Mouse (Mus musculus) frontal cortex, postnatal 25 days (tissue): ENCODE measurements around the gene Cdkn2b.

Experiments used
- DNase-seq, 2 experiments: peaks; one replicate each; pipeline ENCODE4 v3.0.0; 2022; ENCODE audit warnings: low spot score in 2 of 2

The Cdkn2b gene

DNA sequence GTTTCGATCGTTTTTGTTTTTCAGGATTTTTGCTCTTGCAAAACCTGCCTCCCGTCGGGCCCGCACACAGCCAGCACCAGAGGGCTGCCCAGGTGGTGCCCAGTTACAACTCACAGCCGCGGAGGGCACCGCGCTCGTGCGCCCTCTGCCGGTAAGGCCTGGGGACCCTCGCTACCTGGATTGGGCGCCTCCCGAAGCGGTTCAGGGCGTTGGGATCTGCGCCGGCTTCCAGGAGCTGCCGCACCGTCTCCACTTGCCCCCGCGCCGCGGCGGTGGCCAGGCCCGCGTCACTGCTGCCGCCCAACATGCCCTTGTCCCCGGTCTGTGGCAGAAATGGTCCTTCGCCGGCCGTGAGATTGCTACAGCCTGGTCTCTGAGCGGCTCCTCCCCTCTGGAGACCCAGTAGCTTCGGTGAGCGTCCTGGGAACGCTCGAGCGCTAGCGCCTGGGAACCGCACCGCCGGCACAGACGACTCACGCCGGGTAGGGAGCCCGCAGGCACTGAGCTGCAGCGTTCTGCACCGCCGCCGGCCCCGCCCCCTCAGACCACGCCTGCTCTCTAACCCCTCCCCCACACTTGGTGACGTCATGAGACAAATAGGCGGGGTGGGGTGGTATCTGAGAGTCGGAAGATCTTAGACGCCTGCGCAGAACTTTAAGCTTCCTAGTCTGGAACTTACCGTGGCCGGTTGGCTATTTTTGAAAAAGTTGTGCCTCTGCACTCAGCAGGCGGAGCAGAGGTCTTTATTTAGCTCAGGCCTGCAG is at the start of gene Cdkn2b:
Gene Cdkn2b (minus strand): TSS at position 549 of the 764 bp plus-strand sequence.
- DNase-seq = peak; percentile 45 to 60

DNA sequence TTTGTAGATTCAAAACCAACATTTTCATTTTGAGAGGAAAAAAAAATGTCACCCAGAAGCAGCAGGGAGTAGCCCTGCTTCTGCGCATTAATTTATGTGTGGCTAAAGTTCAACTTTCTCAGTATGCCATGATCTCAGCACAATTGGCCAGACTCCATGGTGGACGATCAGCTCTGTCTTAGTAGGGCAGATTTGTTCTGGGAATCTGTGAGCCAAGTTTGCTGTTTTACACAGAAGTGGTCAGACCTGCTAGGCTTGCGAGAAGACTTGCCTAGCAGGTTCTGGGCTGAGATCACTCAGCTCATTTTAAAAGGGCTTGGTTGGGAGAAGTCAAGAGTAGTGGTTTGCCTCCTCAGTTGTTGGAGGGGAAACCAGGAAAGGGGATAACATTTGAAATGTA is 49.5 kb upstream of the Cdkn2b start:
- DNase-seq = no peak

DNA sequence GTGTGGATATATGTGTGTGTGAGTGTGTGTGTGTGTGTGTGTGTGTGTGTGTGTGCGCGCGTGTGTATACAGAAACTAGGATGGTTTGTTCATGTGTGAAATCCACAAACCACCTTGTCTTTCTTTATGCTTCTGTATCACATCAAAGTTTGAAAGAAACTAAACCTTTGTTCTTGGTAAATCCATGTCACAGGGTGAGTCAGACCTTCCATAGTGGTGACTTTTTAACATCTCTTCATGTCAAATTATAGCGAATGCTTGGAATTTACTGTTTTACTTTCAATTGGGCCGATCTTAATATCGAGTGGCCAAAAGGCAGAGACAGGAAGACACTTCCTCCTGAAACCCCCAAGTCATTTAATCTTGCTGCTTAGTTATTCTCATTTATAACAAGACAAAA is 48.7 kb upstream of the Cdkn2b start:
- no peak for DNase-seq

DNA sequence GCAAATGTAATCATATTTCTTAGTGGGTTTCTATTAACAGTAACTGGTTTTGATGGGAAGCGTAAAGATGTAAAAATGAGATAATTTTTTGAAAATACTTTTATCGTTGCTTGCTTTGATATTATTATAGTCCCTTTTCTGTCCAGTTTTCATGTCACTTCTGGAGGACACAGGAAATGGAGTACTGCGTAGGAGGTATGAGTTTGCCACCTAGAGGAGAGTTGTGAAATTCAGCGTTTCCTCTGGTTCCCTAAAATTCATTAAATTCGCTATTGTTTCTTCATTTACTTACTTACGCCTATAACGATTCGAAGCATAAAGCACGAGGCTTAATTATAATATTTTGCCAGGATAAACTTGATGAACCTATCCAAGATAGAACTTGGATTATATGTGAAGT is 43.1 kb upstream of the Cdkn2b start:
- DNase-seq = no peak

DNA sequence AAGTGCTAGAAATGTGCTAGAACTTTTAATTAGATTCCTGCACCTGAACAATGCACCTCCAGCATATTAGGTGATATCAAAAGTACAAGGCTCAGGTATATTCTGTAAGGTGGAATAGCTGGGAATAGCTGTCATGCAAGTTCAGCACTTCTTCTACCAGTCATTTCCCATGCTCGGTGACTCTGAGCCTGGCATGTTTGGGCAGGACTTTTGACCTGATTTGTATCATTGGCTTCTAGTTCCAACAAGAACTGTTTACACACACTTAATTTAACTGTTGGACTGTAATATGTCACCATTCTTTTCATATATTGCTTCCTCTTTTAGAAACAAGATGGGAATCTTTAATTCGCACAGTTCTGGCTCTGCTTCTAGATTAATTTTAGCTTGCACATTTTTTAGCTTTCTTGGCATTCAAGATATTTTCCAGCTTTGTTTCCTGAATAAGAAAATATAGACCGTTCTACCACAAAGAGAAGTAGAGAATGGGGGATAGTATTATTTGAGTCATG is 42.3 kb upstream of the Cdkn2b start:
- no peak for DNase-seq

DNA sequence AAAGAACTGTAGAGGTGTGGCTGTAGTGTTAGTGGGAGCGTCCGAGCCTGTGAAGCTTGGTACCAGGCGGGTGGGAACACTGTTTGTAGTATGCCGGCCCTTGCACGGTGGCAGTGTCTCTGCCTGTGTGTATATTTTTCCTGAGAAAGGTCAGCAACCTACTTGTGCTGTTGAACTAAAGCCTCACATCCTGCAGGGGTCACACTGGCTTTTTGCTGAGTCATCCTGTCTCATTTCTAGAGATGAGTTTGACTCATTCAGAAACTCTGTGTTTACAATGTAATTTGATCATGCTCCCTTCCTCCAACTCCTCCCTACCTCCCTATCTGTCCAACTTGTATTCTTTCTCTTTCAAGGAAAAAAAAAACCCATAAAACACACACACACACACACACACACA is 40.6 kb upstream of the Cdkn2b start:
- DNase-seq = no peak

DNA sequence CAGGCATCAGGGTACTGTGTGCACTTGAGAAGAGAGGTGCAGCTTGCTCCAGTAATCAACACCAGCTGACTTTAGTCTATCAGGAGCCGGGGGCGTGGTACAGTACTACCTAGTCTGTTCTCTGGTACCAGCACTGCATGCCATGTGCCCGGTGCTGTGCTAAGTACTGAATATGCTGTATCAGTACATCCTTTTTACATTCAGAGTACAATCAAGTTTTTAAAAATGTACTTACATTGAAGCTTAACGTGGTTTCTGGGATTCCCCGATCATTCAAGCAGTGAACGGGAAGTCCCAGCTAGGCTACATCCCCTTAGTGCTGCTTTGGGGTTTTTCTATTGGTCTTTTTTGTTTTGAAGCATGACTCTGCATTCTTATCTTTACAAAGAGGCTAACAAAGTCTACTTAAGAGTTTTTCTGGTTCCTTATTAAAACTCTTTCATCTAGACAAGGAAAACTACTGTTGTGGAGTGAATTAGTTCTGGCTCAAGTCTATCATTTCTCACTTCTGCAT is 40.2 kb upstream of the Cdkn2b start:
- no peak for DNase-seq

DNA sequence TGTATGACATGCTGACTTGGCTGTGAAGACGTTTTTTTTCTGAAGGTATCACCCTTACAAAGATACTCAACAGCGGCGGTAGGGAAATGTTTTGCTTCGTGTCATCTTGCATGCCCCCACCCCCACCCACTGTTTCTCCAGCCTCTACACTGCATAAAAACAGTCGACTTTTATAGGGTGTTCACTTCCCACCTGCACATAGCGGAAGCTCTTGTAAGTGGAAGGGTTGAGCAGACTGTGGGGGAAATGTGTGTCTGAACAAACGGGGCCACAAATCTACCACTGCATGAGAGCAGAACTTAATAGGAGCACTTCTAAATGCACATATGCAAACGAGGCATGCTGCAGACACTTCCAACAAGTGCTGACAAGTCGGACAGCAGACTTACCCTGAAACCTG is 39.6 kb upstream of the Cdkn2b start:
- DNase-seq = no peak

DNA sequence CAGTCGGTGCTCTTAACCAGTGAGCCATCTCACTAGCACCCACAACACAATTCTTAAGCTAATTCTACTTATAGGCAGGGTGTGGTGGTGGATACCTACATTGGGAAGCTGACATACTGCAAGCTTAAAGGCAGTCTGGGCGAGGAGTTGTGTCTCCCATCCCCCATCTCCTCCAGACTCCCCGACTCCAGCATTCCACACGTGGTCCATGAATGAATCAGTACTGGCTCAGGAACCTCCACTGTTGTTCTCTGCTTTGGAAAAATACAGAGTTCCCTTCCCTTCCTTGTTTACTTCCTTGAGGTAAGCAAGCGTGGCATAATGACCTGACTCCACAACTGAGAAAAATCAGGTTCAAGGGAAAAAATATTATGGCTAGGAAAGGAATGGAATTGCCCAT is 38.0 kb upstream of the Cdkn2b start:
- DNase-seq = no peak

DNA sequence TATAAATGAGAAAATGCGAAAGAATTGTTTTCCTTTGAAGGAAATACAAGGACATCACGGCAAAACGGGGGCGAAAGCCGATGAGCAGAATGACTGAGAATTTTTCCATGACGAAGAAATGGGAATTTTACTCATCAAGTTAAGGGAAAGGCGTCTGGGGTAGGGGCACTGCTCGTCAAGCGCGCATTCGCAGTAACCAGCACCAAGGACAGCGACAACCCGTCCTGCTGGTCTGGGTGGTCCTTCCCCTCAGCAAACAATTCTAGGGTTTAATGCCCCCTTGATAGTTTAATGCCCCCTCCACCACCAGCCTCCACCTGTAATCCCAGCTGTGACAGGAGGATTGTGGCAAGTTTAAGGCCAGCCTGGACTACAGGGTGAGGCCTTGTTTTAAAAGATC is 2.6 kb upstream of the Cdkn2b start:
- DNase-seq = no peak

DNA sequence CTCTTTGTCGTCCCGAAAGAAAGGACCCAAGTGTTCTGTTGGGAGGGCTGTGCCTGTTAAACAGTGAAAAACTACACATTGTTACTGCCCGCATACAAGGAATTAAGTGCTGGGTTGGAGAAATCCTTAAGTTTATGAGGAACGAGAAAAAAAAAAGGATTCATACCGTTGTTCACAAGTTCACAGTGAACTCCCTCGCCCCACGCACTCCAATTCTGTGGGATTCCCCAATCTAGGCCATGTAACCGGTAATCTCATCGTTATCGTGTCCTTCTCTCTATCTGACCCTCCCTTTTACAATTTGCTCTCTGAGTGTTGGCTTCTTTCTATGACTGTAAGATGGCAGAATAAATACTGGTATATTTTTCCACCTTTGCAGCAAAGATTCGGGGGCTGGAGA is 843 bp downstream of the Cdkn2b start:
- no peak for DNase-seq

DNA sequence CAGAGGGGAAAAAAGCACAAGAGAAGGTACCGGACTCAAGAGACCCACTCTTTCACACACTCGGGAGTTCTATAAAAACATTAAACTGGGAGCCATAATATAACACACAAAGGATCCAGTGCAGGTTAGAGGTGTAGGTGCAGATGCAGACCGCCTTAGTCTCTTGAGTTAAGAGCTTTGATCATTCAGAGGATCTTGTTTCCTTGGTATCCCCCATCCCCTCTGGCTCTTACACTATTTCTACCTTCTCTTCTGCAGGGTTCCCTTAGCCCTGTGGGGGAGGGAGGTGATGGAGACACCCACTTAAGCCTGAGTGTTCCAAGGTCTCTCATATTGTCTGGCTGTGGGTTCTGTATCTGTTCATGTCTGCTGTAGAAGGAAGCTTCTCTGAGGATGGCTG is 2.8 kb downstream of the Cdkn2b start:
- DNase-seq = no peak

DNA sequence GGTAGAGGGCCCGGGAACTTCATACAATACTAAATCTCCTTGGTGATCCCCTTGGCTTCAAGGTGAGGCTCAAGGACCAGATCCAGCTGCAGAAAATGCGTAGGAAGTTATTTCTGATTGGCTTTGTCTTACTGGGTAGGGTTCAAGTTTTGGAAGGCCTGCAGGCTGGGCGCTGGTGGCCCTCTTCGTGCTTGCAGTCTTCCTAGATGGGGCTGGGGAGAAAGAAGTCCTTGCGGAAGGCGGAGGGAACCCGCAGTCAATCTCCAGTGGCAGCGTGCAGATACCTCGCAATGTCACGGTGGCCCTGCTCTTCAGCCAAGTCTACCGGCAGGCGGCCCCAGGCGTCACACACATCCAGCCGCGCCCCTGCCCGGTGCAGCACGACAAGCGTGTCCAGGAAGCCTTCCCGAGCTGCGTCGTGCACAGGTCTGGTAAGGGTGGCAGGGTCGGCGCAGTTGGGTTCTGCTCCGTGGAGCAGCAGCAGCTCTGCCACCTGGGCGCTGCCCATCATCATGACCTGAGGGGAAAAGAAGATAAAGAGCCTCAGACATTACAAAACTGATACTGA is 4.0 kb downstream of the Cdkn2b start:
- DNase-seq = no peak

DNA sequence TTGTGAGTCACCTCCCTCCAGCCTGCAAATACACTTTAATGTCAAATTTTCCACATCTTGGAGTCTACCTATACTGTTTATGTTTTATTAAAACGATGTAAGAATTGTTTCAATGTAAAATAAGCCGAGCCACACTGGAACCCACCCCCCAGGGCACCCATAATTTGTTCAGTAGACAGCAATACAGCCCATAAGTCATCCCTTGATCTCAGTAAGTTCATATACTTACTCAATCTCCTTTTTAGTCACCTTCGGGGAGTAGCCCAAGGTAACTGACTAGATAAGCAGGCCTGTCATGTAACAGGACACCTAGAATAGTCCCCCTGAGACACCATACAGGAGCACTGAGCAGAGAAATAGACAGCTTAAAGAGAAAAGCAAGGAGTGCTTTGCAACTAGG is 5.1 kb downstream of the Cdkn2b start:
- DNase-seq = no peak

DNA sequence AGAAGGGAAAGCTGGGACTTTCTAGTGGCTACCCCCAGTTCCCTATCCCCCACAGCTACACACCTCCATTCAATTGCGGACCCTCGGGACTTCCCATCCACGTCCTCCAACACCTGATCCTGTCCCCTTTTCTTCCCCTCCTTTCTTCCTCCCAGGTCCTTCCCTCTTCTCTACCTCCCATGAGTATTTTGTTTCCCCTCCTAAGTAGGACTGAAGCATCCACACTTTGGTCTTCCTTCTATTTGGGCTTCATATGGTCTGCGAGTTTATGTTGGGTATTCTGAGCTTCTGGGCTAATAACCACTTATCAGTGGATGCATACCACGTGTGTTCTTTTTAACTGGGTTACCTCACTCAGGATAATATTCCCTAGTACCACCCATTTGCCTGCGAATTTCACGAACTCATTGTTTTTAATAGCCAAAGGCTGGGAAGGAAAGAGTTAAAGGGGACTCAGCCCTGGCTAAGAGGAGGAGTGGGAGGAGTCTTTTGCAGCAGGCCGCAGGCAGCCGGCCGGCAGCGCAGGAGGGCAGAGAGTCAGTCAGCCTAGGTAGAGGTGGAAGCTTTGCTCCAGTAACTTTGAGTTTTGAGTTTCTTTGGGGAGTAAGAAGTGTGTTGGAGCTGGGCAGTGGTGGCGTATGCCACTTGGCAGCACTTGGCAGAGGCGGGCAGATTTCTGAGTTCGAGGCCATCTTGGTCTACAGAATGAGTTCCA is 7.4 kb downstream of the Cdkn2b start:
- DNase-seq = no peak

DNA sequence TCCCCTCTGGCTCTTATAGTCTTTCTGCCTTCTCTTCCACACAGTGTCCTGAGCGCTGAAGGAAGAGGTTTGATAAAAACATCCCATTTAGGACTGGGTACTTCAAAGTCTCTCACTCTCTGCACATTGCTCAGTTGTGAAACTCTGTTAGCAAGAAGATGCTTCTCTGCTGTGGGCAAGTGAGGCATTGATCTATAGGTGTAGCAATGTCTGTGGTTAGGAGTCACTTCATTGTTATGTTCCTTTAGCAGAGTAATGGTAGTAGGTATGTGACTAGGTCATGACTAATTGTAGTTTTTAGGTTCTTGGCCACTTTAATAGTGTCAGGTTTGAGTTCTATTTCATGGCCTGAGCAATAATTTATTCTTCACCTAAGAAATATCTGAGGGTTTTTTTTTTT is 8.7 kb downstream of the Cdkn2b start:
- no peak for DNase-seq

DNA sequence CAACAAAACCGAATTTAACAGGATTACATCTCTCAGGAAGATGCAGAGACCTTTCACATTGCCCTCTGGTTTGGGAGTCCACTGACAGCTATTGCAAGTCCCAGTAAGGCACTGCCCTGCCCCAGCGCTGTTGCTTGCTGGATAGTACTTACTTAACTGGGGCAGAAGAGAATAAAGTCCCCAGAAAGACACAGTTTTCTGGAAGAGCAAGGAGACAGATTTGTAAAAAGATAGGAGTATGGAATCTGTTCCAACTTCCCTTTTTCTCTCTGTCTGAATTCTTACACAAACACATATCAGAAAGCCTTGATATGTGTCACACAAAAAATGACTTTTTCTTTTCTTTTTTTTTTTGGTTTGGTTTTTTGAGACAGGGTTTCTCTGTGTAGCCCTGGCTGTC is 11.1 kb downstream of the Cdkn2b start:
- DNase-seq = no peak

DNA sequence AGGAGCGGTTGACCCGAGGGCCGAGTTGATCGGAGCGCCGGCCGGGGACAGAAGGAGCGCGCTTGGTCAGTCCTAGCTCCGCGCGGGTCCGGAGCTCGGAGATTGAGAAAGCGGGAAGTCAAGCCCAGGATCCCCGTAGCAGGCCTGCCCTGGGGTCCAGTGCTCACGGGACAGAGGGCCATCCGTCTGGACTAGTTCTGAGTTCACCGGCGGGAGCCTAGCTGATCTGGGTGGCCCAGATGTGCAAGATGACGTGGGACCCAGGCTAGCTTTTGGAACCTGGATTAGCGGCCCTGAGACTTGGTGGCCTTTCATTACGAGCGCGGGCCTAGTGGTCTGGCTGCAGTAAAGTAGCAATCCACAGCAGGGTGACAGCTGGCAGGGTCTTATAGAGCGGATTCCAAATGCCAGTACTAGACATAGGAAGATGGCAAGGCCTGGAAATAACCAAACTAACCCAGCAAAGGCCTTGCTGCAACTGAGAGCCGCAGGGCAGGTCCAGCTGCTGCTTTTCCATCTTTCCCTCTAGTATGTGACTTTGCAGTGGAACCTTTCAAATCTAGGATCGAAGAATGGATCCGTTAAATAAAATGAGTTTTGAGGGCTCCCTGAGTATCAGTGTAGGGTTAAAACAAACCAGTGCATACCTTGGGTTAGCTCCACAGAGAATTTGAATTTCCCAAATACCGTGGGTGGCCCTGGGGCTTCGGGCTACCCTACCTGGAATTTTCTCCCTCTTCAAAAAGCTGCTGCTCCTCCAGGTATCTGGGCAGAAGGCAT is 15.2 kb downstream of the Cdkn2b start:
- DNase-seq = no peak

DNA sequence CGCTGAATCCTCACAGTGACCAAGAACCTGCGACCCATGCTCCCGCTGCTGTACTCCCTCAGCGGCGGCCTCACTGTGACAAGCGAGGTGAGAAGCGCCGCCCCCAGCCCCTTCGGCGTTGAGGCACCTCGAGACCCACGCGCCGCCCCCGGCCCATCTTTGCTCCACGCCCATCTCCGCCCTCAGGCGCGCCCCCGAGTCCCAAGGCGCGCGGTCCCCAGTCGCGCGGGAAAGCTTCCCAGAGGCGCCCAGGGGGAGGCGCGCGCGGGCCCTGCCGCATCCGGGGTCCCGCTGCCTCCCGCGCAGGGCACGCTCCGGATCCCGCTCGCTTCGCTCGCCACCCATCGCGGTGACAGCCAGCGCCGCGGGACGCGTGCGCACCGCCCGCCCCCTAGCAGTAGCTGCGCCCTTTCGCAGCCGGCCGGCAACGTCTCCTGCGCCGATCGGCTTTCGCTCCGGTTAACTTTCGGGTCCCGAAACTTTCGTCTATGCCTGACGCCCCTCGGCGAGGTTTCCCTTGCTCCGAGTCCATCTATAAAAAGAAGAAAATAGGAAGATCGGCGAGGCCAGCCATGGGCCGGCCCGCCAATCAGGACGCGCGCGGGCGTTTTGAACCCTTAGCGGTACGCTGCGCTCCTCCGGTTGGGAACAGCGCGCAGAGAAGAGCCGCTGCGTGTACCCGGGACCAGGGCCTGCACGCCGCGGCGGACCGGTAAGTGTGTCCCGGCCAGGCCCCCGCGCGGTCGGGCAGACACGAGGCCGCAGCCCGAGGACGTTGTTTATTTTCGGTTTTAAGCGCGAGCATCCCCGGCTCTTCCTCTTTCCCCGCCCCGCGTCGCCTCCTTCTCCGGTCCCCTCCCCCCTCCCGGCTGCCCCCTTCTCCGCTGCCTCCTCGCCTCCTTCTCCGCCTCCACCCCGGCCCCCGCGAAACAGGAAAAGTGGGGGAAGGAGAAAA is 16.1 kb downstream of the Cdkn2b start, which contains the start of gene Cdkn2a:
Gene Cdkn2a (minus strand): TSS at position 168 of the 955 bp plus-strand sequence.
- no peak for DNase-seq

DNA sequence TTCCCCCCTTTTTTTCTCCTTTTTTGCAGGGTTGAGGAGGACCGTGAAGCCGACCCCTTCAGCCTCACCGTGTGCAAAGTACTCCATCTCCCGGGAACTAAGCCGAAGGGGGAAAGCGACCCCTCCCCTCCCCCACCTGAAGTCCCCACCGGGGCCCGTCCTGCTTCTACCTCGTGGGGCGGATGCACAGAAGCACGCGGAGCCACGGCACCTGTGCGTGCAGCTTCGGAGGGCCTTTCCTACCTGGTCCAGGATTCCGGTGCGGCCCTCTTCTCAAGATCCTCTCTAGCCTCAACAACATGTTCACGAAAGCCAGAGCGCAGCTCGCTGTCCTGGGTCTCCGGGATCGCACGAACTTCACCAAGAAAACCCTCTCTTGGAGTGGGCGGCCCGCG is 16.8 kb downstream of the Cdkn2b start:
- no peak for DNase-seq

DNA sequence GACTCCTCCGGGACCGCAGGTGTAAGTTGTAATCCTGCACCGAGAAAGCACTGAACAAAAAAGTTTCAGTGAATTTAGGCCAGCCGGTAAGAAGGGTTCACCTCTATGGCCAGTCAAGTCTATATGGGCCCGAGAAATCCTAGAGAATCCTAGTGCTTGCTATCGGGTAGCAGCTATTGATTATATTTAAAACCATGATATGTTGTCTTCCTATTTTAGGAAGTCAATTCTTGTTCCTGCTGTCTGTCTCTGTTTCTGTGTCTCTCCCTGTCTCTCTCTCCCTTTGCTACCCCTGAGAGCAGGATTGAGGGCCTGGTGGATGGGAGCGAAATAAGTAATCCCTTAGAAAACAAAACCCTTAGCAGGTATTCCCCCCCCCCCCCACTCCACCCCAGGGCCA is 17.3 kb downstream of the Cdkn2b start:
- DNase-seq = no peak
